Mouse (Mus musculus) hindlimb bud, embryonic 11.5 days (tissue): Measurements from ENCODE around the gene Camkv.

Experiments used
- DNase-seq: peaks from one replicate; pipeline ENCODE4 v3.0.0-alpha.2; 2012; ENCODE audit warnings: low read depth, low spot score; ENCODE audit errors: extremely low spot score

Camkv gene

GRCm38 (mm10) chr9:107961881-107962280, 26.4 kb downstream of the Camkv start:
- no peak for DNase-seq

- no peak for DNase-seq
Measured at GRCm38 (mm10) chr9:107962916-107963315, 27.4 kb downstream of the Camkv start.

GRCm38 (mm10) chr9:107963700-107964099, 28.2 kb downstream of the Camkv start:
- DNase-seq, result no peak

GRCm38 (mm10) chr9:107964681-107965080, 29.2 kb downstream of the Camkv start:
- no peak for DNase-seq

- no peak for DNase-seq
Measured at GRCm38 (mm10) chr9:107966676-107967075, 31.2 kb downstream of the Camkv start.

GRCm38 (mm10) chr9:107967437-107967836, 32.0 kb downstream of the Camkv start:
- DNase-seq, result no peak

- no peak for DNase-seq
Measured at GRCm38 (mm10) chr9:107968531-107968930, 33.1 kb downstream of the Camkv start.

- DNase-seq, result no peak
Measured at GRCm38 (mm10) chr9:107970311-107970710, 34.8 kb downstream of the Camkv start.

- DNase-seq, result no peak
Measured at GRCm38 (mm10) chr9:107971690-107972541, 36.4 kb downstream of the Camkv start.

- DNase-seq, result no peak
Measured at GRCm38 (mm10) chr9:107974491-107975171, 39.2 kb downstream of the Camkv start.

GRCm38 (mm10) chr9:107975399-107976386, 40.2 kb downstream of the Camkv start, which contains the start of gene Uba7:
TSS of gene Uba7 (plus strand) at chr9:107975505.
- no peak for DNase-seq

GRCm38 (mm10) chr9:107978815-107979214, 43.3 kb downstream of the Camkv start:
- no peak for DNase-seq

GRCm38 (mm10) chr9:107981684-107982605, 46.5 kb downstream of the Camkv start:
- peak; percentile 77 for DNase-seq

- DNase-seq, result no peak
Measured at GRCm38 (mm10) chr9:107982681-107983346, 47.3 kb downstream of the Camkv start, which contains the start of gene Gm20661. TSS of gene Gm20661 (plus strand) at chr9:107983058.

- peak; percentile 74 for DNase-seq
Measured at GRCm38 (mm10) chr9:107983421-107983890, 48.0 kb downstream of the Camkv start.

- DNase-seq, result no peak
Measured at GRCm38 (mm10) chr9:107984052-107984753, 48.7 kb downstream of the Camkv start.

- DNase-seq, result no peak
Measured at GRCm38 (mm10) chr9:107984754-107985055, 49.2 kb downstream of the Camkv start.
